Mouse (Mus musculus) liver, postnatal 0 days (tissue): ENCODE measurements around the gene Timm13. TPM values are rescaled to one million over a fixed set of nuclear protein-coding genes. Genes with fewer than 3 reads are reported as not detected.
A peak's percentile ranks its signal among the peaks of the same experiment; 100 is the strongest.

Experiments used
- ATAC-seq: fragments of 200-750 bp; cut with Nextera tagmentation; 2 replicates; pipeline ENCODE4 v1.8.0; 2017; ENCODE audit warnings: mild to moderate bottlenecking, moderate library complexity
- DNase-seq: peaks from one replicate; pipeline ENCODE4 v3.0.0-alpha.2; 2016
- H3K27ac ChIP-seq: fragments of 300-500 bp; sonication (generic); 2 replicates; pipeline ENCODE4 v1.5.1; 2014; ENCODE audit warnings: antibody characterized with exemption, moderate library complexity, mild to moderate bottlenecking, low read depth
- H3K27me3 ChIP-seq: fragments of 300-500 bp; sonication (generic); 2 replicates; pipeline ENCODE4 v1.6.1; 2014; ENCODE audit warnings: low read length, control low read depth, mixed read lengths; ENCODE audit not compliant: insufficient read depth
- H3K36me3 ChIP-seq: fragments of 300-500 bp; sonication (generic); replicated peaks from 2 replicates; pipeline ENCODE4 v1.6.1; 2014; ENCODE audit warnings: mild to moderate bottlenecking, control low read depth, low read length, moderate library complexity, mixed read lengths; ENCODE audit not compliant: insufficient read depth
- H3K4me1 ChIP-seq: fragments of 300-500 bp; sonication (generic); 2 replicates; pipeline ENCODE4 v1.6.1; 2014; ENCODE audit warnings: antibody characterized with exemption, mild to moderate bottlenecking, control low read depth; ENCODE audit not compliant: insufficient read depth
- H3K4me2 ChIP-seq: fragments of 300-500 bp; sonication (generic); 2 replicates; pipeline ENCODE4 v1.6.1; 2014; ENCODE audit warnings: low read depth, mild to moderate bottlenecking, low read length, moderate library complexity, mixed read lengths
- H3K4me3 ChIP-seq: fragments of 300-500 bp; sonication (generic); 2 replicates; pipeline ENCODE4 v1.5.1; 2014; ENCODE audit warnings: low read depth, low read length
- H3K9ac ChIP-seq: fragments of 300-500 bp; sonication (generic); replicated peaks from 2 replicates; pipeline ENCODE4 v1.6.1; 2014; ENCODE audit warnings: mild to moderate bottlenecking, moderate library complexity
- H3K9me3 ChIP-seq: fragments of 300-500 bp; sonication (generic); 2 replicates; pipeline ENCODE4 v1.6.1; 2016; ENCODE audit warnings: mild to moderate bottlenecking, control low read depth, low read length, mixed read lengths
- CTCF ChIP-seq: sonication (generic); IDR thresholded peaks from 2 replicates; pipeline ENCODE4 v1.5.1; 2016; ENCODE audit warnings: antibody characterized with exemption, low read depth
- EP300 ChIP-seq: IDR thresholded peaks from 2 replicates; pipeline ENCODE4 v1.6.1; 2016; ENCODE audit warnings: antibody characterized with exemption, low read depth, mild to moderate bottlenecking
- WGBS: fragments of 180-500 bp; shearing (Covaris S2); extraction: QIAGEN DNeasy Blood & Tissue Kit; methylation state at CpG from one replicate; pipeline ENCODE4 v1.1.7; 2014; ENCODE audit not compliant: insufficient replicate concordance; 5-methylcytosine and 5-hydroxymethylcytosine counted together
- polyA plus RNA-seq: library from polyadenylated mRNA; unstranded; fragments of >200 nt; fragmentation: Nextera tagmentation; extraction: Ambion mirVana; gene quantifications from 2 replicates; pipeline ENCODE4 v1.2.1, GENCODE M21; 2015

The Timm13 gene
- polyA plus RNA-seq, 1 experiment from 2014 or later = 244 TPM

DNA sequence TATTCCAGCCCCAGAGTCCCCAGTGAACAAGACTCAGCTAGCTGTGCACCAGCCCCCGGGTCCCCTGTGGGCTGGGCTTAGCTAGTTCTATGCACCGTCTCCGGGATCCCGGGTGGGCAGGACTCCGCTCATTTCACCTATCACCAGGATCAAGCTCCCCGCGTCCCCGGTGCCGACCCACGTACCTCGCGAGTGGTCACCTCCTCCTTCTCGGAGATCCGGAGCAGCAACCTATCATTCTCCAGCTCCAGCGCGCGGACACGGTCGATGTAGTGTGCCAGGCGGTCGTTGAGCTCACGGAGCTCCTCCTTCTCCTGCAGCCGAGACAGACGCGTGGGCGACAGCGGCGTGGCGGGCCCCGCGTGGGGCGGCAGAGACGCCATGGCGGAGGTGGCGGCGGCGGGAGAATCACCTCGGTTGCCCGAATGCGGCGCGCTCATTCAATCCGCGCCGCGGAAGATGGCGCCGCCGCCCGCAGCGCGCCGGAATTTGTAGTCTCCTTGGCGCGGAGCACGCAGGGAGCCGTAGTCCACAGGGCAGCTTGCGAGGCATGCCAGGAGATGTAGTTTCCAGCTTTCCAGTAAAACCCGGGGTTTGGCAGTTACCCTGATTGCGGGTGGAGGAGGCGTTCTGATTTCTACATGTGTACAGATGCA lies 17.1 kb upstream of the Timm13 start, which contains the start of gene Lmnb2:
TSS of gene Lmnb2 (minus strand) at position 467 of the 656 bp plus-strand sequence.
- H3K4me3 ChIP-seq = peak within 1 kb of the TSS; percentile 85
- no peaks in the 10 kb centered on the region for H3K27me3 ChIP-seq
- DNase-seq = peak; percentile 77
- peak within 1 kb of the TSS; percentile 70 for H3K27ac ChIP-seq
- peak within 1 kb of the TSS; percentile 76 for H3K9ac ChIP-seq
- WGBS = under 1% methylated on average over 59 of the region's 61 CpGs
- H3K4me1 ChIP-seq = peaks cover 44% of the 10 kb centered on the region
- peak within 1 kb of the TSS; percentile 80 for H3K4me2 ChIP-seq
- TF ChIP-seq EP300 (no peak), CTCF (no peak)
- no peaks in the 10 kb centered on the region for H3K9me3 ChIP-seq
- ATAC-seq = peak; percentile 49
- no peaks in the 10 kb centered on the region for H3K36me3 ChIP-seq

DNA sequence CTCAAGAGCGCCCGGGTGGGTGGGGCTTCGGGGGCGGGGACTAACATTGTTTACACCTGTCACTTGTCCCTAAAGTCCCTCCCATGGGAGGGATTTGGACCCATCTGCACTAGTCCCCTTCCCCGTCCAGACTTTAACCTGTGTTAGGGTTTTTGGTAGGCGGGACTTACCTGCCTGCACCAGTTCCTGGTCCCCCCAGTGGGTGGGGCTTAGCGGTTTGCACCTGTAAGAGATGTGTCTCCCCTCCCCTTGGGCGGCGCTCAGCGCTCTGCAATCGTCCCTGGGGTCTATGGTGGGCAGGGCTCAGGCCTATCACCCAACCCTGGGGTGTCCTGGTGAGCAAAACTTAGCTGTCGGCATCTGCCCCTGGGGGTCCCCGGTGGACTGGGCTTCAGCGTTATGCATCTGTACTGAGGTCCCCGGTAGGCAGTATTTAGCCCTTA lies 16.6 kb upstream of the Timm13 start:
- TF ChIP-seq EP300 (no peak), CTCF (no peak)
- H3K4me3 ChIP-seq = peak overlapping the region; percentile 85
- no peaks in the 10 kb centered on the region for H3K27me3 ChIP-seq
- under 1% methylated on average over 15 of the region's 15 CpGs for WGBS
- peak overlapping the region; percentile 80 for H3K4me2 ChIP-seq
- H3K36me3 ChIP-seq = no peaks in the 10 kb centered on the region
- H3K27ac ChIP-seq = 0 out of 2 replicates have a peak overlapping the region, but pooled peaks have one; percentile 70
- H3K9ac ChIP-seq = peak overlapping the region; percentile 76
- peak; percentile 57 for ATAC-seq
- DNase-seq = peak; percentile 62
- peaks cover 42% of the 10 kb centered on the region for H3K4me1 ChIP-seq
- H3K9me3 ChIP-seq = no peaks in the 10 kb centered on the region

DNA sequence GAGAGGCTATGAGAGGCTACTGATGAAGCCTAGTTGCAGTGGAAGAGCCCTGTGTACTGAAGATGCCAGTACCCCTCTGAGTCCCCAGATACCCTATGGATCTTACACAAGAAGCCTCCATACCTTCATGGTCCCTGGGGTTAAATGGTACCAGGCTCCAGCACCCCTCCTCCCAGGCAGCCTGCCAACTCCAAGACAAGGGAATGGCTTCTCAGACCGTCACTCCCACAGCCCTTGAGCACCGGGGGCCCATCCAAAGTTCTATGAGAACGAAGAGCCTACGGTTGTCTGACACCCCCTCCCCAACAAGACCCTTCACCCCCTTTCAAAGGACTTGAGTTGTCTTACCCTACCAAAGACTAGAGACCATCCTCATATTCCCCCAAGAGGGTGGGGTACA lies 15.0 kb upstream of the Timm13 start:
- Histone ChIP-seq H3K27me3 (no peaks in the 10 kb centered on the region), H3K4me2 (no peak overlapping the region), H3K9me3 (no peaks in the 10 kb centered on the region), H3K36me3 (no peaks in the 10 kb centered on the region), H3K4me1 (peaks cover 35% of the 10 kb centered on the region), H3K27ac (no peak overlapping the region), H3K4me3 (no peak overlapping the region), H3K9ac (no peak overlapping the region)
- TF ChIP-seq CTCF (no peak), EP300 (no peak)
- no peak for ATAC-seq
- 70% methylated on average over 4 of the region's 4 CpGs for WGBS
- DNase-seq = no peak

DNA sequence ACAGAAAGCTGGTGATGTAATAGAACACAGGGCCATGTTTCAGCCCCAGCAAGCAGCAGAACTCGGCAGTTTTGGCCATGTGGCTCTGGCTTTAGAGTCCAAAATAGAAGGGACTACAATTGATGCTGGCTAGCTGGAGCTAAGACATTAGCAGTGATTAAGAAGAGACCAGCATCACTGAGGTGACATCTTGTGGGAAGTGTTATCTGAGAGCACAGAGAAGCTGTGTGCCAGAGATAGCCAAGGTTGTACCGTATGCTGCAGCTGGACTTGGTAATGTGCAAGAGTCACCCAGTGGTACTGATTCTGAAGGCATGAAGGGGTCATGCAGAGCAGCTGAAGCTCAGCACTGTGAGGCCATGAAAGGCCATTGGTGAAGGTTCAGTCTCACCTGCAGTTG lies 14.5 kb upstream of the Timm13 start:
- Histone ChIP-seq H3K9me3 (no peaks in the 10 kb centered on the region), H3K27me3 (no peaks in the 10 kb centered on the region), H3K9ac (no peak overlapping the region), H3K27ac (peak overlapping the region; percentile 58; the same call in 1 of the 2 replicates), H3K4me3 (no peak overlapping the region), H3K36me3 (no peaks in the 10 kb centered on the region), H3K4me1 (peaks cover 35% of the 10 kb centered on the region), H3K4me2 (no peak overlapping the region)
- TF ChIP-seq CTCF (no peak), EP300 (peak; percentile 47; the same call in 1 of the 2 replicates)
- ATAC-seq (no peak), DNase-seq (no peak)
- 49% methylated on average over 2 of the region's 2 CpGs for WGBS

DNA sequence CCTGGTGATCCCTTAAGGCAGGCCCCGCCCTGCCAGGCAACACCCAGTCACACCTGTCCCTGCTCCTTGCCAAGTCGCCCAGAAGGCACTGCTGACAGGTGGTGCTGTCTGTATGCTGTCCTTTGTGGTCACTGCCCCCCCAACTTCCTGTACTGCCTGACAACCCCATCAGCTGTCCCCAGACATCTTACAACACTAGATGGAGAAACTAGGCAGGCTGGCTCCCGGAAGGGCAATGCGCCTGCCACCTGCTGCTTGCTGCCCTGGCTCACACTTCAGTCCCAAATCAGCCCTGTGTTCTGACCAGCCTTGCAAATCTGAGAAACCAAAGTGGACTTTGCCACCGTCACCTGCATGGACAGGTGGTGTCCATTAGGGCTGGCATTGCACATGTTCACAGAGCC lies 13.5 kb upstream of the Timm13 start:
- TF ChIP-seq EP300 = no peak
- 0 out of 2 replicates have a peak, but pooled peaks have one; percentile 19 for TF ChIP-seq CTCF
- Histone ChIP-seq H3K27ac (peak overlapping the region; percentile 58), H3K36me3 (no peaks in the 10 kb centered on the region; the same call in 1 of the 2 replicates), H3K4me2 (no peak overlapping the region), H3K27me3 (no peaks in the 10 kb centered on the region), H3K4me3 (no peak overlapping the region), H3K4me1 (peaks cover 35% of the 10 kb centered on the region), H3K9ac (peak overlapping the region; percentile 0; the same call in 1 of the 2 replicates), H3K9me3 (no peaks in the 10 kb centered on the region)
- DNase-seq (peak; percentile 54), ATAC-seq (peak; percentile 61)
- WGBS = 61% methylated on average over 5 of the region's 5 CpGs

DNA sequence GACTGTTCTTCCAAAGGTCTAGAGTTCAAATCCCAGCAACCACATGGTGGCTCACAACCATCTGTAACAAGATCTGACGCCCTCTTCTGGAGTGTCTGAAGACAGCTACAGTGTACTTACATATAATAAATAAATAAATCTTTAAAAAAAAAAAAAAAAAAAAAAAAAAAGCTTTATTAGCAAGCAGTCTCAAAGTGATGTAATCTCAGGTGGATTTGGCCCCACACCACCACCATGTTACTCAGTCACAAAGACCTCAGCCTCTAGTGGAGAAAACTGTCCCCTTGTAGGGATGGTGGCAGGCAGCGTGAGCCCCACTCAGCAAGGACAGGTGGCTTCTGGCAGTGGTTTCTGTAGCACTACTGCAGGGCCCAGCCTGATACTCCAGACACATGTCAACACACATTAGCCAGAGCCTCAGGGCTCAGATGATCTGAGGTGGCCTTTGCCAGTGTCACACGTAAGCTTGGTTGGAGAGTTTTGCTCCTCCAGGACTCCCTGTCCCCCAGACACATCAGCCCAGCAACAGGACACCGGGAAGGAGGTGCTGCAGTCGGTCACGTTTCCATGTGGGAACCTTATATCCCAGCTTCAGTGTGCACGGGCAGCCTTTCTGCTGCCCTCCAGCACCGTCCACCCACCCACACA lies 12.7 kb upstream of the Timm13 start:
- no peak overlapping the region for H3K4me3 ChIP-seq
- H3K4me2 ChIP-seq = no peak overlapping the region
- ATAC-seq = no peak
- no peaks in the 10 kb centered on the region for H3K27me3 ChIP-seq
- peaks cover 7% of the 10 kb centered on the region; the same call in 1 of the 2 replicates for H3K36me3 ChIP-seq
- peaks cover 35% of the 10 kb centered on the region for H3K4me1 ChIP-seq
- WGBS = 77% methylated on average over 7 of the region's 8 CpGs
- peak overlapping the region; percentile 58; the same call in 1 of the 2 replicates for H3K27ac ChIP-seq
- 0 out of 2 replicates have a peak overlapping the region, but pooled peaks have one; percentile 0 for H3K9ac ChIP-seq
- no peak for TF ChIP-seq CTCF
- no peak for TF ChIP-seq EP300
- DNase-seq = no peak
- H3K9me3 ChIP-seq = no peaks in the 10 kb centered on the region
